Mouse (Mus musculus) left cerebral cortex, postnatal 25 days (tissue): ENCODE results near the gene Rgs6. TPM values are rescaled to one million over a fixed set of nuclear protein-coding genes. Genes with fewer than 3 reads are reported as not detected.
A peak's percentile ranks its signal among the peaks of the same experiment; 100 is the strongest.

Source experiments
- DNase-seq, 2 experiments: peaks; one replicate each; pipeline ENCODE4 v3.0.0; 2022; ENCODE audit warnings: low spot score in 2 of 2, mixed read lengths in 1 of 2
- intact Hi-C: fragments of 180-260 bp; cut with DNase I; formaldehyde crosslinking; loops from one replicate; pipeline ENCODE4 v1.15.1; 2025
- total RNA-seq, 2 experiments: library from RNA; stranded (reverse); gene quantifications; 2 replicates each; pipeline ENCODE4 v1.2.3; 2021

Gene Rgs6
- total RNA-seq, 2 experiments from 2014 or later = 79.3 to 85.9 TPM

GRCm38 (mm10) chr12:82819328-82819727, 231.2 kb downstream of the Rgs6 start:
- DNase-seq = no peak

DNA sequence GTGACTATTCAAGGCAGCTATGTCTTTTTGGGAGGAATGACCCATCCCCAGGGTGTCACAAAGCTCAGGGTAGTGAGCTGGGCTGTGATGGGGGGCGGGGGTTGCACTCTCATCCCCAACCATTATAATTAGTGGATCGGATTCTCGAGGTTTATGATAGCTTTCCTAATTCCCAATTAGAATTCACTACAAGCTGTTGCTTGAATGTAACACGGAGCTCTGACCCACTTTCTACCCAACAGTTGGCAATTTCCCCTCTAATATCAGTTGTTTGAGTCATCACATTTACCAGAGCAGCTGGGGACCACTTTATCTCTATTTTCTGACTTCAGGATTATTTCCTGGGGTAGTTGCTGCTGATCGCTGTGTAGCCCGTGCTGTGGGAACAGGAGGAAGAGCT, 231.9 kb downstream of the Rgs6 start:
- intact Hi-C loops = no loop called here
- no peak for DNase-seq

More at GRCm38 (mm10) chr12:82819328-82819727, 231.2 kb downstream of the Rgs6 start:
- intact Hi-C loops = no loop called here

- intact Hi-C loops = no loop called here
- DNase-seq = peak in 1 of 2 experiments; percentile 67
These were observed 234.9 kb downstream of the Rgs6 start for GRCm38 (mm10) chr12:82822821-82823620.

GRCm38 (mm10) chr12:82830333-82830732, 242.2 kb downstream of the Rgs6 start:
- DNase-seq = peak in 1 of 2 experiments; percentile 51
- intact Hi-C loops = no loop called here

DNA sequence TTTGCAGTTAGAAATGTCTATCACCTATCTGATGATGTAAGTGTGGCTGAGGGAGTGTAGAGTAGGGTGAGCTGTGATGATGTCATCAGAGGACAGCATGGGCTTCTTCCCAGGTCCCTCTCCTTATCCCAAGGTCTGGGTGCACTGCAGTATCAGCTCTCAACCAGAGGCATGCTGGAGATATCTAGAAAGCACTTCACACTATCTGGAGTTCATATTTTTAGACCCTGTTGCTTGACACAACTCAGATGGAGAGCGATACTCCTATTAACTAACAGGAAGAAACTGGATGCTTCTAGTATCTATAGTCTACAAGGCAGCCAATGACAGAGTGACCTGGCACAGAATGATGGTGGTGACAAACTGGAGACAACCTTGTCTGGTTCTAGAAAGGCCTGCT, 250.5 kb downstream of the Rgs6 start:
- intact Hi-C loops = no loop called here
- DNase-seq = no peak

DNA sequence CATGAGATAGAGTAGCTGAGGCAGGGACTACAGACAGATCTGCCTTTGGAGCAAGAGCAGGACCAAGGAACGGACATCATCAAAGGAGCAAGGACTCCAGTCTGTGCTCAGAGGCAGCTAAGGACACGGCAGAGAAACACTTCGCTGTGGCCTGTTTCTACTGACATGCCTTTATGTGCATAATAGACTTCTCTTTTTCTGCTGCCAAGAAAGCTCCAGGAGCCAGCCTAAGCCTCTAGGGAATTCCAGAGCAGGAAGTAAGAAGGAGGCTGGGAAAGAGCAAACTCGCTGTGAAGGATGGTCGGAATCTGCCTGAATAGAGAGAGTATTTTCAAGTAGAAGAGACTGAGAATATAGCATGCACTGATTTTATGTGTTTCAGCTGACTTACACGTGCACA, 253.5 kb downstream of the Rgs6 start:
- peak in 1 of 2 experiments; percentile 58 for DNase-seq
- intact Hi-C loops = loop anchor here (5.0 kb wide), 1 partner anchor 106 kb away; no protein-coding TSS in a partner anchor

DNA sequence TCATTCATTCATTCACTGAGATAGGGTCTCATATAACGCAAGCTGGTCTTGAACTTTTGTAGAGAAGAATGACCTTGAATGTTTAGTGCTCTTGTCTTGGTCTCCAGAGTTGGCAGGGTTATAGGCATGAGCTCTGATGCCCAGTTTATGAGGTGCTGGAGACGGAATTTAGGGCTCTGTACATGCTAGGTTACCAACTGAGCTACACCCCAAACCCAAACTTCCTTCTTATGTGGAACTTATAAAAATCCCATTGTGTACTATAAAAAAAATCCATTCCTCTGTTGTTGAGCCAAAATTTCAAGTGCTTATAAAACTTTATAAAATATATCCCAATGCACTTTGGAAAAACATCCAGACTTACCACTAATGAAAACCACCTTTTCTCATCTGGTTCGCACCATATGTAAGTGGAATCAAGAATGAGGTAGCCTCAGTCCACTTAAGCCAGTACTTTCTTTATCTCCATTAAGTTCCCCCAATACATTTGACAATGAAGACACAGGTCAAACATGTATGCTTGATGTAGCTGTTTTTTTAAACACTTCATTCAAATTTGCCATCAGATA, 260.3 kb downstream of the Rgs6 start:
- no peak for DNase-seq

DNA sequence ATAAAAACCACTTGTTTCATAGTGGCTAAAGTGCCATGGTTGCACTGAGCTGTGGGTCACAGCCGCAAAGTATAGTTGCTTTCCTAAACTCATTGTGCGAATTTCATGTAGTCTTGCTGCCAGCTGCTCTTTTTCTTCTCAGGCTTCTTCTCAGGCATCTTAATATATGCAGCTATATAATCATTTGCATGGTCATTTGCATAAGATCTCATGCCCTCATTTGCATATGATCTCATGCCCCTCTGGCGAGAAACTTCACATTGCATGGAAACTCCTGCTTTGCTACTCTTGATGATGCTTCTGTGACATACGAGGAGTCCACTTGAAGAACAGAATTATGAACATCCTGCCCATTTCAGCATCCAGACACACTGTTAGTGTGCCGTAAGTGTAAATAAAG, 266.8 kb downstream of the Rgs6 start:
- intact Hi-C loops = no loop called here
- peak in 1 of 2 experiments; percentile 30 for DNase-seq

More for the DNA sequence above, 260.3 kb downstream of the Rgs6 start:
- intact Hi-C loops = no loop called here

DNA sequence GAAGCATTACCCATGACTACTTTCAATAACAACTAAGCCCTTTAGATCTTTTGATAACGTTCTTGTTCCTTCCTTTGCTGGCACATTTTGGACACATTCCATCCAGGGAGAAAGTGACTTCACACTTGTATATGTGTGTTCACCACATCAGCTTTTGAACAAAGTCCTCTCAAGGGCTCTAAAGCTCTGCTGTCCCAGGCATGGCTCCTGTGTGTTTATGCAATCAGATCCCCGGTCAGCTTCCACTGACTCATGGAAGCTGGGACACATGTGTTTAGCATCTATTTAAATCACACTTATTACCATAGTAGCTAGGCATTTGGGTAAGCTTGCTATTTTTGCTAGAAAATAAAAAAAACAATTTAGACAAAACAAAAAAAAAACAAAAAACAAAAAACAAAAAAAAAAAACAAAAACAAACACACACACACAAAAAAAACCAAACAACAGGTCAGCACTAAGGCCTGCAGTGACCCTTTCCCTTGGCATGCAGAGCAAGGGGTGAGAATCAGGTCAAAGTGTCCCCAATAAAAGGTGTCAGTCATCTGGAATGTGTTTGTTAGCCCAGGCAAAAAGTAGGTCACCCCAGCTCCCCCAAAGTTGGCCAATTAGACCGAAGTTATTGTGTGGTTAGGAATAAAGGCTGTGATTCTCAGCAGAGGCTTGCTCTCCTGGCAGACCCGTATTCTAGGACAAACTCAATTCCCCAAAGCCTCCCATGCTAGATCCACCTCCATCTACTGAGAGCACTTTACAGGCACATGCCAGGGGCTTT, 267.4 kb downstream of the Rgs6 start:
- intact Hi-C loops = no loop called here

DNA sequence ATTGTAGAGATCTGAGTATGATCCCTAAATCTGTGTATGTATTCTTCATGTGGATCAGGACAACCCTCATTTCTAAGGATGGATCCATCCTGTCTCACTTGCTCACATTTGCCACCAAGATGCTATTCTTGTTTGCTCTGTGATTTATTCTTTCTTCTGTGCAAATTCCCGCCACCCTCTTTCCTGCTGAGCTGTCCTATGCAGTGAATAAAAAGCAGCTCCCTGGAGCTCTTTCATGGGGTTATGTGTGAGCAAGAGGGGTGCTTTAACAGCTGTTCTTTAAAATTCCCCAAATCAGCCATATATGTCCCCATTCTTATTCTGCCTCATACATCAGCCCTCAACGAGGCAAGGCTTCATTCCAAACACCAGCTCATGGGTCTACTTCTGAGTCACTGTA, 277.6 kb downstream of the Rgs6 start:
- intact Hi-C loops = no loop called here
- DNase-seq = peak in 1 of 2 experiments; percentile 72

More for the DNA sequence above, 267.4 kb downstream of the Rgs6 start:
- peak in 1 of 2 experiments; percentile 63 for DNase-seq

- intact Hi-C loops = no loop called here
- no peak for DNase-seq
These were observed 292.6 kb downstream of the Rgs6 start for GRCm38 (mm10) chr12:82880711-82881110.

GRCm38 (mm10) chr12:82883079-82883478, 295.0 kb downstream of the Rgs6 start:
- no peak for DNase-seq
- intact Hi-C loops = no loop called here

GRCm38 (mm10) chr12:82894971-82895838, 307.1 kb downstream of the Rgs6 start:
- intact Hi-C loops = loop anchor here (5.0 kb wide), 1 partner anchor 88 kb away; no protein-coding TSS in a partner anchor
- no peak for DNase-seq

DNA sequence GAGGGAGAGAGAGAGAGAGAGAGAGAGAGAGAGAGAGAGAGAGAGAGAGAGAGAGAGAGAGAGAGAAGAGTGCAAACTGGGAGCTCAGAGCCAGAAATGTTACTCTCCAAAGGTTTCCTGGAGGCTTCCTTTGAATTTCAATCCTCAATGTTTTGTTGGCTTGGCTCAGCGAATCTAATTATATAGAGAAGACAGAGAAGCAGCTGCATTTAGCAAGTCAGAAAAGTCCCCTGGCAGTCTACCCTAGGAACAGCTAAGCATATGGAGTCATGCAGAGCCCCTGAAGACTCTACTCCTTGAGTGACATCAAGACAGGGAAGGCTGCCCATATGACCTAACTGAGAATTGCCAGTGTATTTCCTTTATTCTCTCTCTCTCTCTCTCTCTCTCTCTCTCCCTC, 317.7 kb downstream of the Rgs6 start:
- intact Hi-C loops = no loop called here
- peak; percentile 20 to 89 for DNase-seq

DNA sequence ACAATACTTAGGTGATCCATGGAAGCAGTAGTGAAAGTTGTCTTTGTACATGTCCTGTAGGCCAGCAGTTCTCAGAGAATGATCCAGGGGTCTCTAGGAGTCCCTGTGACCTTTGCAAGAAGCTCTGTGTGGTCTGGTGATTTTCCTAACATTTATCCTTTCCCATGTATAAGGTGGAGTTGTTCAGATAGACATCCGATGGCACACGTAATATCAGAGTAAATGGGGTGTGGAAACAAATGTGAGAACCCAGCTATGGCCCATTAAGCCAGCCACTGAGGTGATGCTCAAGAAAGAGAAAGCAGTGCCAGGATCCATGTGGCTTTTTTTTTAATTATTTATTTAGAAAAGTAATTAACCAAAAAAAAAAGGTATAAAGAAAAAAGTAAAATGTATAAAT, 322.8 kb downstream of the Rgs6 start:
- intact Hi-C loops = no loop called here
- no peak for DNase-seq

GRCm38 (mm10) chr12:82914127-82914526, 326.0 kb downstream of the Rgs6 start:
- intact Hi-C loops = no loop called here
- no peak for DNase-seq

DNA sequence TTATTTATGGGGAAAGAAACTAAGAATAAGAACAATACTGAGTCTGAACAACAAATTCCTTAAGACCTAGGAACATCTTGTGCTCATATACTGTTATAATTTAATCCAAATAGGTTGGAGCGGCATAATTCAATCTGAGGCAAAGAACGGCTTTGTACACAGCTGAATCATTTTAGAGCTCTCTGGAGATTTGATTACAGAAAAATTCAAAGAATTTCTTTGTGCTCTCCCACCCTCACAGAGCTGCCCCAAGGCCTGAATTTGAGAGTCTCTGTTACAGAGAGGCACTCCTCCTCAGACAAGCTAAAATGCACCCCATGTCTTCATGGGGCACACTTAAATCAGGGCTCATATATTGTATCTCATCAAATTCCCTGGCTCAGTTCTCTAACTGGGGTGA, 332.1 kb downstream of the Rgs6 start:
- no peak for DNase-seq
- intact Hi-C loops = no loop called here

DNA sequence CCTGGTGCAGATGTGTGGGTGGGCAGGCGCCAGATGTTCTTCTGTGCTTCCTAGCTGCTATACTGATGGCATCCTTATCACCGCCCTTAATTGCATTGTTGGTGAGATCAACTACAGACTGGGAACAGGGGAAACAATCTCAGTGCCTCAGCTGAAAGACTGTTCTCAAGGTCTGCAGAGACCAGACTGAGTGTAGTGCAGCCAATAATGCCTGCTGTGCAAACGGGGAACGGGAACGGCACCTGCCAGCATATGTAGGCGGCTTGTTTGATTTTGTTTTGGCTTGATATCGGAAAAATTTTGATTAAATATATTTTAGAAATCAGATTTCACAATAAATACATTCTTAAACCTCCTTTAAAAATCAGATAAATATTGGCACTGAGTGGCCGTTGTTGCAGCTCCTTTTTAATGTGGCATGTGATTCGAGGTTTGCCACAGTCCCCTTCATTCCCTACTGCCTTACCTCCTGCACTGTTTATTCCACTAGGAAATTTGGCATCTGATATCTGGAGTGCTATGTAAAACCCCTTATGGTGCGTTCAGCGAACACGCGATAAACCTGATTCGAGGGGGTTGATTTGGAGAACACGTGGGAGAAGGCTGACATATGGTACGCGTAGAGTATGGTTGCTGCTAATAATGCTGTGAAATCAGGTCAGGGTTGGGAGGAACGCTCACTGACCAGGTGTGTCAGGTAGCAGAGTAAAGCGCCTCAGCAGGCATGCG, 333.4 kb downstream of the Rgs6 start:
- intact Hi-C loops = no loop called here
- no peak for DNase-seq
